Mouse (Mus musculus): ENCODE measurements around the gene Myo5c. TPM values are rescaled to one million over a fixed set of nuclear protein-coding genes. Genes with fewer than 3 reads are reported as not detected.
A peak's percentile ranks its signal among the peaks of the same experiment; 100 is the strongest.

Myo5c gene
- polyA plus RNA-seq, 1 experiment from 2014 or later: 1.2 TPM

- peaks cover 13% of the 10 kb centered on the region for H3K36me3 ChIP-seq
- 49% methylated on average over 10 of the region's 10 CpGs for WGBS
- H3K27ac ChIP-seq (ENCODE audit: poor library complexity, severe bottlenecking): no peak overlapping the region
- H3K4me1 ChIP-seq (replicated peaks): peaks cover 10% of the 10 kb centered on the region; the same call in 1 of the 2 replicates
- no peak overlapping the region for H3K9ac ChIP-seq
- H3K4me2 ChIP-seq: no peak overlapping the region
- H3K27me3 ChIP-seq (replicated peaks): no peaks in the 10 kb centered on the region
- no peak overlapping the region for H3K4me3 ChIP-seq
- H3K9me3 ChIP-seq (replicated peaks): no peaks in the 10 kb centered on the region
- ATAC-seq (ENCODE audit: insufficient number of reproducible peaks, low FRiP score): peak; percentile 59
Measured at GRCm38 (mm10) chr9:75221420-75222287, 10.2 kb upstream of the Myo5c start.

GRCm38 (mm10) chr9:75232860-75233259 lies 1.0 kb downstream of the Myo5c start:
- H3K4me1 ChIP-seq (replicated peaks): peaks cover 24% of the 10 kb centered on the region
- H3K4me3 ChIP-seq: no peak overlapping the region
- ATAC-seq (ENCODE audit: insufficient number of reproducible peaks, low FRiP score): no peak
- no peak overlapping the region for H3K27ac ChIP-seq (ENCODE audit: poor library complexity, severe bottlenecking)
- no peak overlapping the region for H3K4me2 ChIP-seq
- H3K9me3 ChIP-seq (replicated peaks): no peaks in the 10 kb centered on the region
- no peaks in the 10 kb centered on the region for H3K36me3 ChIP-seq
- no peak overlapping the region for H3K9ac ChIP-seq
- H3K27me3 ChIP-seq (replicated peaks): peaks cover 29% of the 10 kb centered on the region
- 47% methylated on average over 8 of the region's 8 CpGs for WGBS

GRCm38 (mm10) chr9:75234271-75234741 lies 2.5 kb downstream of the Myo5c start:
- ATAC-seq (ENCODE audit: insufficient number of reproducible peaks, low FRiP score): no peak; the same call in 1 of the 2 replicates
- Histone ChIP-seq H3K9me3 (replicated peaks) (no peaks in the 10 kb centered on the region; the same call in 1 of the 2 replicates), H3K4me2 (no peak overlapping the region), H3K4me3 (no peak overlapping the region), H3K36me3 (no peaks in the 10 kb centered on the region), H3K27me3 (replicated peaks) (peaks cover 29% of the 10 kb centered on the region), H3K4me1 (replicated peaks) (peaks cover 24% of the 10 kb centered on the region), H3K9ac (no peak overlapping the region), H3K27ac (ENCODE audit: poor library complexity, severe bottlenecking) (no peak overlapping the region)
- 29% methylated on average over 7 of the region's 7 CpGs for WGBS

GRCm38 (mm10) chr9:75234983-75235627 lies 3.3 kb downstream of the Myo5c start:
- 0 out of 2 replicates have a peak overlapping the region, but pooled peaks have one; percentile 23 for H3K27ac ChIP-seq (ENCODE audit: poor library complexity, severe bottlenecking)
- ATAC-seq (ENCODE audit: insufficient number of reproducible peaks, low FRiP score): no peak
- H3K4me2 ChIP-seq: no peak overlapping the region; the same call in 1 of the 2 replicates
- H3K4me3 ChIP-seq: no peak overlapping the region
- H3K9ac ChIP-seq: no peak overlapping the region
- H3K4me1 ChIP-seq (replicated peaks): peaks cover 24% of the 10 kb centered on the region
- no peaks in the 10 kb centered on the region for H3K36me3 ChIP-seq
- 59% methylated on average over 12 of the region's 12 CpGs for WGBS
- H3K9me3 ChIP-seq (replicated peaks): no peaks in the 10 kb centered on the region; the same call in 1 of the 2 replicates
- H3K27me3 ChIP-seq (replicated peaks): peaks cover 29% of the 10 kb centered on the region

- H3K27ac ChIP-seq (ENCODE audit: poor library complexity, severe bottlenecking): no peak overlapping the region
- H3K9ac ChIP-seq: no peak overlapping the region
- H3K36me3 ChIP-seq: no peaks in the 10 kb centered on the region
- no peaks in the 10 kb centered on the region; the same call in 1 of the 2 replicates for H3K9me3 ChIP-seq (replicated peaks)
- WGBS: 75% methylated on average over 2 of the region's 2 CpGs
- H3K4me2 ChIP-seq: no peak overlapping the region
- peaks cover 27% of the 10 kb centered on the region for H3K27me3 ChIP-seq (replicated peaks)
- no peak for ATAC-seq (ENCODE audit: insufficient number of reproducible peaks, low FRiP score)
- H3K4me1 ChIP-seq (replicated peaks): peaks cover 24% of the 10 kb centered on the region
- no peak overlapping the region for H3K4me3 ChIP-seq
Measured at GRCm38 (mm10) chr9:75235696-75236095, 3.9 kb downstream of the Myo5c start.

- no peak overlapping the region for H3K4me2 ChIP-seq
- ATAC-seq (ENCODE audit: insufficient number of reproducible peaks, low FRiP score): no peak
- H3K9ac ChIP-seq: no peak overlapping the region
- H3K27ac ChIP-seq (ENCODE audit: poor library complexity, severe bottlenecking): no peak overlapping the region
- H3K4me3 ChIP-seq: no peak overlapping the region
- H3K27me3 ChIP-seq (replicated peaks): peaks cover 19% of the 10 kb centered on the region
- no peaks in the 10 kb centered on the region for H3K36me3 ChIP-seq
- peaks cover 24% of the 10 kb centered on the region for H3K4me1 ChIP-seq (replicated peaks)
- 77% methylated on average over 12 of the region's 12 CpGs for WGBS
- no peaks in the 10 kb centered on the region; the same call in 1 of the 2 replicates for H3K9me3 ChIP-seq (replicated peaks)
Measured at GRCm38 (mm10) chr9:75236416-75237308, 4.8 kb downstream of the Myo5c start.

- WGBS: 83% methylated on average over 3 of the region's 3 CpGs
- no peak overlapping the region for H3K4me2 ChIP-seq
- peaks cover 9% of the 10 kb centered on the region for H3K27me3 ChIP-seq (replicated peaks)
- peaks cover 17% of the 10 kb centered on the region for H3K4me1 ChIP-seq (replicated peaks)
- H3K4me3 ChIP-seq: no peak overlapping the region
- no peak for ATAC-seq (ENCODE audit: insufficient number of reproducible peaks, low FRiP score)
- H3K9ac ChIP-seq: no peak overlapping the region
- H3K36me3 ChIP-seq: no peaks in the 10 kb centered on the region
- no peak overlapping the region for H3K27ac ChIP-seq (ENCODE audit: poor library complexity, severe bottlenecking)
- H3K9me3 ChIP-seq (replicated peaks): no peaks in the 10 kb centered on the region; the same call in 1 of the 2 replicates
Measured at GRCm38 (mm10) chr9:75238179-75238578, 6.4 kb downstream of the Myo5c start.

- H3K4me1 ChIP-seq (replicated peaks): peaks cover 7% of the 10 kb centered on the region
- no peak overlapping the region for H3K4me2 ChIP-seq
- no peak for ATAC-seq (ENCODE audit: insufficient number of reproducible peaks, low FRiP score)
- H3K9ac ChIP-seq: no peak overlapping the region
- H3K27ac ChIP-seq (ENCODE audit: poor library complexity, severe bottlenecking): no peak overlapping the region
- no peaks in the 10 kb centered on the region for H3K27me3 ChIP-seq (replicated peaks)
- no peak overlapping the region for H3K4me3 ChIP-seq
- no peaks in the 10 kb centered on the region; the same call in 1 of the 2 replicates for H3K9me3 ChIP-seq (replicated peaks)
- H3K36me3 ChIP-seq: no peaks in the 10 kb centered on the region
- WGBS: 53% methylated on average over 6 of the region's 6 CpGs
Measured at GRCm38 (mm10) chr9:75243052-75243451, 11.2 kb downstream of the Myo5c start.

- Histone ChIP-seq H3K36me3 (no peaks in the 10 kb centered on the region), H3K4me3 (no peak overlapping the region), H3K4me1 (replicated peaks) (peaks cover 7% of the 10 kb centered on the region), H3K27me3 (replicated peaks) (no peaks in the 10 kb centered on the region), H3K27ac (ENCODE audit: poor library complexity, severe bottlenecking) (no peak overlapping the region), H3K9ac (no peak overlapping the region), H3K9me3 (replicated peaks) (no peaks in the 10 kb centered on the region), H3K4me2 (no peak overlapping the region)
- no peak for ATAC-seq (ENCODE audit: insufficient number of reproducible peaks, low FRiP score)
- 18% methylated on average over 5 of the region's 5 CpGs for WGBS
Measured at GRCm38 (mm10) chr9:75243730-75244406, 12.0 kb downstream of the Myo5c start.

GRCm38 (mm10) chr9:75244527-75244926 lies 12.7 kb downstream of the Myo5c start:
- Histone ChIP-seq H3K9ac (no peak overlapping the region), H3K4me2 (no peak overlapping the region), H3K4me3 (no peak overlapping the region), H3K27me3 (replicated peaks) (no peaks in the 10 kb centered on the region), H3K4me1 (replicated peaks) (peaks cover 7% of the 10 kb centered on the region), H3K36me3 (no peaks in the 10 kb centered on the region), H3K27ac (ENCODE audit: poor library complexity, severe bottlenecking) (no peak overlapping the region), H3K9me3 (replicated peaks) (no peaks in the 10 kb centered on the region)
- WGBS: 73% methylated on average over 4 of the region's 4 CpGs
- no peak for ATAC-seq (ENCODE audit: insufficient number of reproducible peaks, low FRiP score)

Measured in heart, embryonic 12.5 days (tissue).